Mouse (Mus musculus) intestine, embryonic 16.5 days (tissue): ENCODE measurements around the gene Capza2. TPM values are rescaled to one million over a fixed set of nuclear protein-coding genes. Genes with fewer than 3 reads are reported as not detected.

ENCODE experiments used
- ATAC-seq: fragments of 200-750 bp; cut with Nextera tagmentation; 2 replicates; pipeline ENCODE4 v1.8.0; 2017; ENCODE audit warnings: moderate TSS enrichment, moderate library complexity
- H3K27ac ChIP-seq: fragments of 300-500 bp; sonication (generic); 2 replicates; pipeline ENCODE4 v1.5.1; 2014; ENCODE audit warnings: mild to moderate bottlenecking, low read length
- H3K27me3 ChIP-seq: fragments of 300-500 bp; sonication (generic); replicated peaks from 2 replicates; pipeline ENCODE4 v1.6.1; 2014; ENCODE audit warnings: low read length, control low read depth, mixed read lengths; ENCODE audit not compliant: control insufficient read depth, insufficient read depth
- H3K36me3 ChIP-seq: fragments of 300-500 bp; sonication (generic); 2 replicates; pipeline ENCODE4 v1.6.1; 2014; ENCODE audit warnings: low read length, control low read depth; ENCODE audit not compliant: control insufficient read depth, insufficient read depth
- H3K4me1 ChIP-seq: fragments of 300-500 bp; sonication (generic); 2 replicates; pipeline ENCODE4 v1.6.1; 2014; ENCODE audit warnings: low read length, control low read depth, mixed read lengths; ENCODE audit not compliant: control insufficient read depth, insufficient read depth
- H3K4me2 ChIP-seq: fragments of 300-500 bp; sonication (generic); 2 replicates; pipeline ENCODE4 v1.6.1; 2014; ENCODE audit warnings: low read depth, low read length, control low read depth
- H3K4me3 ChIP-seq: fragments of 300-500 bp; sonication (generic); 2 replicates; pipeline ENCODE4 v1.5.1; 2014; ENCODE audit warnings: mild to moderate bottlenecking, low read length
- H3K9ac ChIP-seq: fragments of 300-500 bp; sonication (generic); 2 replicates; pipeline ENCODE4 v1.6.1; 2014; ENCODE audit warnings: low read depth, low read length
- H3K9me3 ChIP-seq: fragments of 300-500 bp; sonication (generic); 2 replicates; pipeline ENCODE4 v1.6.1; 2016; ENCODE audit warnings: low read length, control low read depth; ENCODE audit not compliant: control insufficient read depth
- WGBS: fragments of 180-500 bp; shearing (Covaris S2); extraction: QIAGEN DNeasy Blood & Tissue Kit; methylation state at CpG from one replicate; pipeline ENCODE4 v1.1.7; 2014; 5-methylcytosine and 5-hydroxymethylcytosine counted together
- polyA plus RNA-seq: library from polyadenylated mRNA; unstranded; fragments of >200 nt; fragmentation: Nextera tagmentation; extraction: Ambion mirVana; gene quantifications from 2 replicates; pipeline ENCODE4 v1.2.1, GENCODE M21; 2015

The Capza2 gene
- polyA plus RNA-seq, 1 experiment from 2014 or later: 245 TPM

GRCm38 (mm10) chr6:17611352-17612010 lies 24.6 kb upstream of the Capza2 start:
- Histone ChIP-seq H3K9me3 (no peaks in the 10 kb centered on the region), H3K27ac (no peak overlapping the region), H3K27me3 (no peaks in the 10 kb centered on the region), H3K4me3 (no peak overlapping the region), H3K4me1 (no peaks in the 10 kb centered on the region), H3K36me3 (no peaks in the 10 kb centered on the region), H3K4me2 (no peak overlapping the region), H3K9ac (no peak overlapping the region)
- ATAC-seq: no peak
- 83% methylated on average over 11 of the region's 11 CpGs for WGBS

DNA sequence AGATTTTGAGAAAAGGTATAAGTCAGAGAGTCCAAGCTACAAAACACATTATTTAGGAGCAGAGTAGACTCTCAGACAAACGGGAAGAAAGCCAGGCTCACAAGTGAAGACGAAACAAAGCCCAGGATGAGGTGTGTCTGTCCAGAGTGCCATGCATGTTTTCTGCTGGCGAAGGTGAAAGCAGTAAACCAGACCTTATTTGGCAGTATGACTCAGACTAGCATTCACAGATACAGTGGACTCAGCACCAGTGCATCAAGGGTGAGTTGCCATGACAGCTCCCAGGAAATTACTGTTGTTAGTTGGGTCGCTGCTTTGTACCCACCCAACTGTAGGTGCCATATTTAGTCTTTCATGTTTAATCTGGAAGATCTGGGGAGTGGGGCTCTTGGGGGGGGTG lies 23.4 kb upstream of the Capza2 start:
- Histone ChIP-seq H3K9me3 (no peaks in the 10 kb centered on the region), H3K4me1 (no peaks in the 10 kb centered on the region), H3K9ac (no peak overlapping the region), H3K4me2 (no peak overlapping the region), H3K36me3 (no peaks in the 10 kb centered on the region), H3K27me3 (no peaks in the 10 kb centered on the region), H3K4me3 (no peak overlapping the region), H3K27ac (no peak overlapping the region)
- ATAC-seq: peak; percentile 76
- 66% methylated on average over 4 of the region's 4 CpGs for WGBS

- H3K4me1 ChIP-seq: no peaks in the 10 kb centered on the region
- 91% methylated on average over 4 of the region's 4 CpGs for WGBS
- H3K4me2 ChIP-seq: no peak overlapping the region
- H3K9me3 ChIP-seq: 0 out of 2 replicates have a peak, but pooled peaks cover 3% of the 10 kb centered on the region
- no peaks in the 10 kb centered on the region for H3K27me3 ChIP-seq
- no peak overlapping the region for H3K27ac ChIP-seq
- no peaks in the 10 kb centered on the region for H3K36me3 ChIP-seq
- no peak for ATAC-seq
- no peak overlapping the region for H3K9ac ChIP-seq
- H3K4me3 ChIP-seq: no peak overlapping the region
Observed at GRCm38 (mm10) chr6:17620823-17621222, 15.2 kb upstream of the Capza2 start.

- H3K9ac ChIP-seq: no peak overlapping the region
- 46% methylated on average over 3 of the region's 3 CpGs for WGBS
- H3K4me2 ChIP-seq: no peak overlapping the region
- no peaks in the 10 kb centered on the region for H3K27me3 ChIP-seq
- no peaks in the 10 kb centered on the region for H3K36me3 ChIP-seq
- H3K9me3 ChIP-seq: 0 out of 2 replicates have a peak, but pooled peaks cover 3% of the 10 kb centered on the region
- H3K4me3 ChIP-seq: no peak overlapping the region
- H3K4me1 ChIP-seq: no peaks in the 10 kb centered on the region
- no peak for ATAC-seq
- H3K27ac ChIP-seq: no peak overlapping the region
Observed at GRCm38 (mm10) chr6:17621436-17621835, 14.6 kb upstream of the Capza2 start.

DNA sequence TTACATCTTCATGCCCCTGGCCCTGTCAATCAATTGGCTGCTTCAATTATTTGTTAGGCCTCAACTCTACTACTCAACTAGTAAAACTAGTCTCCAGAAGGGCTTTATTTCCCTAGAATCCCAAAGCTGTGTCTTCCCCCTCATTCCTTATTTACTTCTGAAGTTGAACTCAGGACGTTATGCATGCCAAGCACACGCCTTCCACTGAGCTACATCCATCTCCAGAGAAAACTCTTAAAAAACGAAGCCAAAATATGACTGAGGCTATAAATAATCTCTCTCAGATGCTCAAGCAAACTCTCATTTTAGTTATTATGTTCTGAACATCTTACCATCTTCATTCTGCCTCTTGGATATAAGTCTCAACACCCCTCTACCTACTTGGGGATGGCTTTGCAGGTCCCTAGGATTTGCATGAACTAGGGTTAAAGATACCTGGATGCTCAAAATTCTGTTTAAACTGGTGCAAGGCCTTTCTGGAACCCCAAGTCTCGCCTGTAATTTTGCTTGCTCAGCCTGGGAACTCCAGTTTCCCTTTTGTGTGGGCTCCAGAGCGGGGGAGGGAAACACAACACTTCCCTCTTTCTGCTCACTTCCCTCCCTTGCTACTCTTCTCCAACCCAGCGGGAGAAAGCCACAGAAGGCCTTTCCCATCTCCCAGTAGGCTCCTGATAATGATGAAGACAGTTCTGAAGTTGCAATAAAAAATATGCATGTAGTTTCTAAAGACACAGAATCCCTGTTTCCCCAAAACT lies 7.2 kb upstream of the Capza2 start:
- Histone ChIP-seq H3K36me3 (no peaks in the 10 kb centered on the region), H3K9ac (no peak overlapping the region), H3K27ac (no peak overlapping the region), H3K4me1 (no peaks in the 10 kb centered on the region), H3K4me3 (no peak overlapping the region), H3K4me2 (no peak overlapping the region), H3K9me3 (no peaks in the 10 kb centered on the region), H3K27me3 (no peaks in the 10 kb centered on the region)
- 70% methylated on average over 6 of the region's 6 CpGs for WGBS
- ATAC-seq: no peak

DNA sequence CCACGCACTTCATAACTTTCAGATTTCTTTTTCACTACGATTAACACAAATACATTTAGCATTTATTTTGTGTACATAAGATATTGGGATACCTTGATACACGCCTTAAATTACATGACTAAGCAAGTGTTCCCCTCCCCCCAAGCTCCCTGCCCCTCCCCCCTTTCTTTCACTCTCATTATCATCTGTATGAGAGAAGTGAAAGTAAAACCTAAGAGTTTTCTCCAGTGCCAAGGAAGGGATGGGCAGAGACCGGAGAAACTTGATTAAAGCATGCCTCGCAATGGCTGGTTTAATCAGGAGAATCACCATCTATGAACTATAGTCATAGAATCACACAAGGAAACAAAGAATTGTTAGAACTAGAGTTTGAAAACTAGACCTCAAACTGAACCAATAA lies 6.3 kb upstream of the Capza2 start:
- Histone ChIP-seq H3K27me3 (no peaks in the 10 kb centered on the region), H3K9ac (no peak overlapping the region), H3K36me3 (no peaks in the 10 kb centered on the region), H3K4me1 (no peaks in the 10 kb centered on the region), H3K4me3 (no peak overlapping the region), H3K9me3 (no peaks in the 10 kb centered on the region), H3K4me2 (no peak overlapping the region), H3K27ac (no peak overlapping the region)
- 71% methylated on average over 5 of the region's 5 CpGs for WGBS
- no peak for ATAC-seq

DNA sequence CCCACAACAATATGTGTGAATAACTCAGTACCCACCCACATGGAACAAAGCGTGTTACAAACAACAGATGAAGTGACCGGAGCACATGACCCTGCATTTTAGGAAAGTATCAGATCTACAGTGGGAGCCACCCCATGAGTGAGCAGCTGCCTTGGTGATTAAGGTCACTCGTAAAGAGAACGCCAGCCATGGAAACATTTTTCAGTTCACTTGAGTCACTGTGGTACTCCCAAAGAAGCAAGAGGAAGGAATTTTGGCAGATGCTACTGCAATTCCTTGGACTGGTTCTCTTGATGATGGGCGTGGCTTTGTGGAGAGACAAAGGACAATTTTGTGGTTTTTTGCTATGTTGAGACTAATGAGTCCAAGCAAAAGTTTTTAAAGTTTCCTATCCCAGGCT lies 4.4 kb upstream of the Capza2 start:
- Histone ChIP-seq H3K9me3 (no peaks in the 10 kb centered on the region), H3K36me3 (no peaks in the 10 kb centered on the region), H3K9ac (no peak overlapping the region), H3K27me3 (no peaks in the 10 kb centered on the region), H3K4me2 (no peak overlapping the region), H3K4me3 (no peak overlapping the region), H3K27ac (no peak overlapping the region), H3K4me1 (no peaks in the 10 kb centered on the region)
- ATAC-seq: no peak
- WGBS: 83% methylated on average over 5 of the region's 5 CpGs

- peak; percentile 32 for ATAC-seq
- H3K9me3 ChIP-seq: no peaks in the 10 kb centered on the region
- no peak overlapping the region for H3K9ac ChIP-seq
- WGBS: 36% methylated on average over 3 of the region's 3 CpGs
- no peak overlapping the region for H3K4me3 ChIP-seq
- no peak overlapping the region for H3K27ac ChIP-seq
- H3K27me3 ChIP-seq: no peaks in the 10 kb centered on the region
- H3K4me2 ChIP-seq: no peak overlapping the region
- no peaks in the 10 kb centered on the region for H3K36me3 ChIP-seq
- H3K4me1 ChIP-seq: no peaks in the 10 kb centered on the region
Observed at GRCm38 (mm10) chr6:17633819-17634218, 2.2 kb upstream of the Capza2 start.

DNA sequence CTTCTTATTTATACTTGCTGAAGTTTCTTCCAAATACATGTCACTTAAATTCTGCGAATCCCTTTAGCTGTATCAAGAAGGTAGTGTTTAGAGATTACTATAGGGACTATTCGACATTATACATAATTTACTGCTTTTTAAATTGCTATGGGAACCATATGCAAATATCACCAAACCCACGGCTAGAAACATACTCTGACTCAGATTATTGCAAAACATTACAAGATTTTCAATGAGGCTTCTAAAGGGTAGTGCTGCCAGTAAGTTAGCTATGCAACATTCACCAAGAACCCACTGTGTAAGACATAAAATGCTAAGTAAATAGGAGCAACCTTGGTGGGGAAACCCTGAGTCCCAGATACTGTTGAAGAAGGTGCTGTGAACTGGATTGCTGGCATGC lies 1.0 kb upstream of the Capza2 start:
- H3K27me3 ChIP-seq: no peaks in the 10 kb centered on the region
- H3K4me2 ChIP-seq: no peak overlapping the region
- ATAC-seq: no peak
- WGBS: 77% methylated on average over 3 of the region's 3 CpGs
- H3K27ac ChIP-seq: no peak overlapping the region
- H3K36me3 ChIP-seq: no peaks in the 10 kb centered on the region
- H3K4me1 ChIP-seq: peaks cover 3% of the 10 kb centered on the region; the same call in 1 of the 2 replicates
- H3K9me3 ChIP-seq: no peaks in the 10 kb centered on the region
- H3K4me3 ChIP-seq: no peak overlapping the region
- no peak overlapping the region for H3K9ac ChIP-seq
